Mouse (Mus musculus) spleen, postnatal 14 days (tissue): Measurements from ENCODE around the gene Mitf.
A peak's percentile ranks its signal among the peaks of the same experiment; 100 is the strongest.

Source experiments
- DNase-seq, 2 experiments: peaks; one replicate each; pipeline ENCODE4 v3.0.0; 2021 to 2022; ENCODE audit warnings: low spot score in 2 of 2

Mitf gene

GRCm38 (mm10) chr6:97940916-97941315 lies 134.1 kb downstream of the Mitf start:
- no peak for DNase-seq

GRCm38 (mm10) chr6:97950033-97950881 lies 143.4 kb downstream of the Mitf start:
- no peak for DNase-seq

GRCm38 (mm10) chr6:97950882-97951245 lies 144.0 kb downstream of the Mitf start:
- no peak for DNase-seq

- DNase-seq, result no peak
These were observed 144.9 kb downstream of the Mitf start for GRCm38 (mm10) chr6:97951711-97952110.

- no peak for DNase-seq
These were observed 146.0 kb downstream of the Mitf start for GRCm38 (mm10) chr6:97952845-97953244.

GRCm38 (mm10) chr6:97956121-97956520 lies 149.3 kb downstream of the Mitf start:
- DNase-seq, result no peak

GRCm38 (mm10) chr6:97956636-97957035 lies 149.8 kb downstream of the Mitf start:
- no peak for DNase-seq

- no peak for DNase-seq
These were observed 151.4 kb downstream of the Mitf start for GRCm38 (mm10) chr6:97958276-97958675.

GRCm38 (mm10) chr6:97961776-97962175 lies 154.9 kb downstream of the Mitf start:
- DNase-seq, result no peak

- no peak for DNase-seq
These were observed 155.5 kb downstream of the Mitf start for GRCm38 (mm10) chr6:97962311-97962710.

GRCm38 (mm10) chr6:97964750-97965149 lies 157.9 kb downstream of the Mitf start:
- no peak for DNase-seq

GRCm38 (mm10) chr6:97981668-97982067 lies 174.8 kb downstream of the Mitf start:
- no peak for DNase-seq

- DNase-seq, result no peak
These were observed 178.8 kb downstream of the Mitf start for GRCm38 (mm10) chr6:97985658-97986057.

GRCm38 (mm10) chr6:97986417-97986816 lies 179.6 kb downstream of the Mitf start:
- no peak for DNase-seq

GRCm38 (mm10) chr6:97993507-97993906 lies 186.7 kb downstream of the Mitf start:
- no peak for DNase-seq

- DNase-seq, result no peak
These were observed 188.9 kb downstream of the Mitf start for GRCm38 (mm10) chr6:97995606-97996307.

- no peak for DNase-seq
These were observed 194.7 kb downstream of the Mitf start for GRCm38 (mm10) chr6:98001551-98001950.

- DNase-seq, result no peak
These were observed 196.3 kb downstream of the Mitf start for GRCm38 (mm10) chr6:98003114-98003513.

- DNase-seq, result peak in 1 of 2 experiments; percentile 4
These were observed 198.7 kb downstream of the Mitf start for GRCm38 (mm10) chr6:98005566-98005965.

GRCm38 (mm10) chr6:98015066-98015465 lies 208.2 kb downstream of the Mitf start:
- DNase-seq, result no peak

GRCm38 (mm10) chr6:98015819-98016218 lies 209.0 kb downstream of the Mitf start:
- no peak for DNase-seq

- DNase-seq, result no peak
These were observed 217.0 kb downstream of the Mitf start for GRCm38 (mm10) chr6:98023876-98024275.

- DNase-seq, result no peak
These were observed 231.7 kb downstream of the Mitf start for GRCm38 (mm10) chr6:98038513-98038912.
